Mouse (Mus musculus): ENCODE data around the gene Nudt22. TPM values are rescaled to one million over a fixed set of nuclear protein-coding genes. Genes with fewer than 3 reads are reported as not detected.

Gene Nudt22
- polyA plus RNA-seq, 1 experiment, result 18.2 TPM

DNA sequence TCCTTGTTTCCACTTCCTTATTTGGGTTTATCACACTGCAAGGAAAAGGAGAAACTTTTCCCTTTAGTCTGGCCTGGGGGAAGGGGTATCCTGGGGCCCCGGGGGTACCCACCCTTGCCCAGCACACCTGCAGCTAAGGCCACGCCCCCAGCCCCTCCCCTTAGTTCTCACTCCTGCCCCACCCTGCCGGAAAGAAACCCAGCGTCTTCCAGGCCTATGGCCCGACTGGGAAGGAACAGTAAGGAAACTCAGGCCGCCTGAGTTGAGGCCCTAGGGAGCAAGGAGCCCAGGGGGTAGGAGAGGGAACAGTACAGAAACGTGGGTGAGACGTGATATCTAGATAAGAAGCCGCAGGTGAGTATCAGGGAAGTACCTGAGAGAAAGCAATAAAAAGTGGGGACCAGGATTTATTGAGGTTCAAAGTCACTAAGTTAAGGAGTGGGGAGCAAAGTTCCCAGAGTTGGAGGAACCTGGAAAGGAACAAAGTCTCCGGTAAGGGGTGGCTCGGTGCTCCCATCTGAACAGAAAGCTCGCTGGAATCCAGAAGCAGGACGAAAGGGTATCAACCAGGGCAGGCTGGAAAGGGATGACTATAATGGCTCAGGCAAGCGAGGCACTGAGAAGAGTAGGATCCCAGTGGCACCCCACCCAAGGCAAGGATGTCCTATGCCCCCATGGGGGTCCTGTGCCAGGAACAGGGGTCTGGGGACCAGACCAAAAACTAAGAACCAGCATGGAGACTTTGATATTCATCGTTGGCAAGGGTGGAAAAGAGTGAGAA, 27.2 kb downstream of the Nudt22 start:
- Histone ChIP-seq H3K79me2 (ENCODE audit: control insufficient read depth, insufficient read depth) (peaks cover 33% of the 10 kb centered on the region), H3ac (ENCODE audit: control insufficient read depth, insufficient read length, low read depth) (peak overlapping the region; percentile 72), H3K27me3 (ENCODE audit: control insufficient read depth, insufficient read depth, insufficient read length) (no peaks in the 10 kb centered on the region), H3K79me3 (ENCODE audit: low read depth) (peaks cover 14% of the 10 kb centered on the region), H3K4me3 (ENCODE audit: insufficient read depth, poor library complexity, severe bottlenecking) (peak overlapping the region; percentile 57), H3K36me3 (ENCODE audit: control insufficient read depth, insufficient read depth) (peaks cover 21% of the 10 kb centered on the region)
- no peak for TF ChIP-seq FOSL1 (IDR thresholded peaks at IDR 0.05; ENCODE audit: insufficient read depth, low read length, poor library complexity, severe bottlenecking)
- TF ChIP-seq USF1 (IDR thresholded peaks at IDR 0.05; ENCODE audit: low read depth), result no peak
- TF ChIP-seq CTCF (IDR thresholded peaks at IDR 0.05; ENCODE audit: control insufficient read depth, insufficient read depth, insufficient read length), result no peak
- TF ChIP-seq MYOG (IDR thresholded peaks at IDR 0.05; ENCODE audit: control insufficient read depth, extremely low read depth, insufficient read length), result no peak
- TF ChIP-seq MYOD1 (IDR thresholded peaks at IDR 0.05; ENCODE audit: control insufficient read depth, insufficient read length, low read depth), result no peak
- no peak for TF ChIP-seq CEBPB (IDR thresholded peaks at IDR 0.05; ENCODE audit: low read depth)
- no peak for TF ChIP-seq MAX (IDR thresholded peaks at IDR 0.05)

DNA sequence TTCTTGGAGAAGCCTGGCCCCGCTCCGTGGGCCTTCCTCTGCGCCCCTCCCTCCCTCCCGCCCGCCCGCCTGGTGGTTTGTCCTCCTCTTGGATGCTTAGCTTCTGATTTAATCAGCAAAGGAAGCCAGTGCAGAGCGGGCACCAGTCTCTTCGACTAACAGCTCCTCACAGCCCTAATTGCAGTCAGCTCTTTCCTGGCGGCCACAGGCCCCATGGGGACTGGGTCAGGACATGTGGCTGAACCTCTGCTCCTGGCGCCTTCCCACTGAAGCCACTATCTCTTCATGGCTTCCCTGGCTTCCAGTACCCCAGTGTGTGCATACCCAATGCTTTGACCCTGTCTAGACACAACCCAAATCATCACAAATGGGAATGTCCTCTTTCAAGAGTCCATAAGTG, 39.5 kb downstream of the Nudt22 start:
- H3K79me3 ChIP-seq (ENCODE audit: low read depth), result no peaks in the 10 kb centered on the region
- H3K79me2 ChIP-seq (ENCODE audit: control insufficient read depth, insufficient read depth), result no peaks in the 10 kb centered on the region
- H3K4me3 ChIP-seq (ENCODE audit: insufficient read depth, poor library complexity, severe bottlenecking), result no peak overlapping the region
- H3ac ChIP-seq (ENCODE audit: control insufficient read depth, insufficient read length, low read depth), result no peak overlapping the region
- peaks cover 69% of the 10 kb centered on the region for H3K36me3 ChIP-seq (ENCODE audit: control insufficient read depth, insufficient read depth)
- TF ChIP-seq MYOG (IDR thresholded peaks at IDR 0.05; ENCODE audit: control insufficient read depth, extremely low read depth, insufficient read length), result no peak
- no peak for TF ChIP-seq CEBPB (IDR thresholded peaks at IDR 0.05; ENCODE audit: low read depth)
- TF ChIP-seq FOSL1 (IDR thresholded peaks at IDR 0.05; ENCODE audit: insufficient read depth, low read length, poor library complexity, severe bottlenecking), result no peak
- TF ChIP-seq MYOD1 (IDR thresholded peaks at IDR 0.05; ENCODE audit: control insufficient read depth, insufficient read length, low read depth), result no peak
- no peaks in the 10 kb centered on the region for H3K27me3 ChIP-seq (ENCODE audit: control insufficient read depth, insufficient read depth, insufficient read length)

DNA sequence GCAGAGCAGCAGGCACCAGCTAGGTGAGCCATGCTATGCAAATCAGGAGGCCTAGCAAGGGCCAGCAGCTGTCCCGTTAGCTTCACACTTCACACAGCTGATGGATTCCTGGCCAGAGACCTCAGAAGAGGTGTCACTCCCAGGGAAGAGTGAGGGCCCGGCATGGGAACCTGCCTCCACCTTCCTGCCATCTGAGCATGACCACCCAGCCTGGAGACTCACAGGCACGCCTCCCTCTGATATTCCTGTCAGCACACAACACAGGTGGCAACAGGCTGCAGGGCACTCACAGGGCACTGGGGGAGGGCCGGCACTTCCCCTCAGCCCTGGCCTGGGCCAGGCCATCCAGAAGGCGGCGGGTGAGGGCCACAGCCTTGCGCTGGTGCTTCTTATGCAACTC, 40.5 kb downstream of the Nudt22 start:
- Histone ChIP-seq H3K27me3 (ENCODE audit: control insufficient read depth, insufficient read depth, insufficient read length) (no peaks in the 10 kb centered on the region), H3K36me3 (ENCODE audit: control insufficient read depth, insufficient read depth) (peaks cover 61% of the 10 kb centered on the region), H3K79me2 (ENCODE audit: control insufficient read depth, insufficient read depth) (no peaks in the 10 kb centered on the region), H3ac (ENCODE audit: control insufficient read depth, insufficient read length, low read depth) (no peak overlapping the region), H3K79me3 (ENCODE audit: low read depth) (no peaks in the 10 kb centered on the region), H3K4me3 (ENCODE audit: insufficient read depth, poor library complexity, severe bottlenecking) (no peak overlapping the region)
- TF ChIP-seq USF1 (IDR thresholded peaks at IDR 0.05; ENCODE audit: low read depth) (no peak), CEBPB (IDR thresholded peaks at IDR 0.05; ENCODE audit: low read depth) (no peak), CTCF (IDR thresholded peaks at IDR 0.05; ENCODE audit: control insufficient read depth, insufficient read depth, insufficient read length) (no peak), MYOG (IDR thresholded peaks at IDR 0.05; ENCODE audit: control insufficient read depth, extremely low read depth, insufficient read length) (no peak), MAX (IDR thresholded peaks at IDR 0.05) (no peak), MYOD1 (IDR thresholded peaks at IDR 0.05; ENCODE audit: control insufficient read depth, insufficient read length, low read depth) (no peak), FOSL1 (IDR thresholded peaks at IDR 0.05; ENCODE audit: insufficient read depth, low read length, poor library complexity, severe bottlenecking) (no peak)

DNA sequence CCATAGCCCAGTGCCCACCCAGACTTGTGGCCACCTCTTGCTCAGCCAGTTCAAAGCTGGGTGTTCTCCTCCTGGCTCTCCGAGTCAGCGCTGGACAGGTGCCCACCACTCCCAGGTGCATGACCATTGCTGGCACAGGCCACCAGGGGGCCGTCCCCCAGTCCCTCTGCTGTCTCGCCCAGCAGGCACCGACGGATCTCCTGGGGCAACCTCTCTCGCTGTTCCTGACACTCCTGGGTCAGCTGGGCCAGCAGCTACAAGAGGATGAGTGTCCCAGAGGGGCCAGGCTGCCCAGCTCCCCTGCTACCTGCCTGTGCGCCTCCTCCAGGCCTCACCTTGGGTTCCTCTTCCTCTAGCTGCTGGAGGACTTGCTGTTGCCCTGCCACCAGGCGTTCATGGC, 41.9 kb downstream of the Nudt22 start:
- Histone ChIP-seq H3K4me3 (ENCODE audit: insufficient read depth, poor library complexity, severe bottlenecking) (no peak overlapping the region), H3K36me3 (ENCODE audit: control insufficient read depth, insufficient read depth) (peaks cover 49% of the 10 kb centered on the region), H3K79me2 (ENCODE audit: control insufficient read depth, insufficient read depth) (no peaks in the 10 kb centered on the region), H3ac (ENCODE audit: control insufficient read depth, insufficient read length, low read depth) (no peak overlapping the region), H3K27me3 (ENCODE audit: control insufficient read depth, insufficient read depth, insufficient read length) (no peaks in the 10 kb centered on the region), H3K79me3 (ENCODE audit: low read depth) (no peaks in the 10 kb centered on the region)
- TF ChIP-seq CTCF (IDR thresholded peaks at IDR 0.05; ENCODE audit: control insufficient read depth, insufficient read depth, insufficient read length) (peak; percentile 21), USF1 (IDR thresholded peaks at IDR 0.05; ENCODE audit: low read depth) (no peak), FOSL1 (IDR thresholded peaks at IDR 0.05; ENCODE audit: insufficient read depth, low read length, poor library complexity, severe bottlenecking) (no peak)

DNA sequence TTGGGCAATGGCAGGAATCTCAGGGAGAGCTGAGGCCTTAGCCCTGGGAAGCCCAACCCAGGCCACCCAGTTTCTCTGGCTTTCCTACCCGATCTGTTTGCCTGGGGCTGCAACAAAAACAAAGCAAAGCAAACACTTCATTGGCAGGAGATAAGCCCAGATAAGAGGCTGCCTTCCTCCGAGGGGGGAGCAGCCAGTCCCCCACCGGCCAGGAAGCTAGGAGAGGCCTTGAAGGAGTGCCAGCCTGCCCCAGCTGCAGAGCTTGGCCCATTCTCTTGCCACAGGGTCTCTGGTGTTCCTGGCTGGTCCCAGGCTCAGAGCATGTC, 43.2 kb downstream of the Nudt22 start:
- peaks cover 35% of the 10 kb centered on the region for H3K36me3 ChIP-seq (ENCODE audit: control insufficient read depth, insufficient read depth)
- no peak for TF ChIP-seq MYOG (IDR thresholded peaks at IDR 0.05; ENCODE audit: control insufficient read depth, extremely low read depth, insufficient read length)
- no peak for TF ChIP-seq CTCF (IDR thresholded peaks at IDR 0.05; ENCODE audit: control insufficient read depth, insufficient read depth, insufficient read length)
- TF ChIP-seq CEBPB (IDR thresholded peaks at IDR 0.05; ENCODE audit: low read depth), result no peak
- TF ChIP-seq MAX (IDR thresholded peaks at IDR 0.05), result no peak
- no peak for TF ChIP-seq USF1 (IDR thresholded peaks at IDR 0.05; ENCODE audit: low read depth)
- TF ChIP-seq FOSL1 (IDR thresholded peaks at IDR 0.05; ENCODE audit: insufficient read depth, low read length, poor library complexity, severe bottlenecking), result no peak
- no peak for TF ChIP-seq MYOD1 (IDR thresholded peaks at IDR 0.05; ENCODE audit: control insufficient read depth, insufficient read length, low read depth)
- no peaks in the 10 kb centered on the region for H3K27me3 ChIP-seq (ENCODE audit: control insufficient read depth, insufficient read depth, insufficient read length)
- H3K79me3 ChIP-seq (ENCODE audit: low read depth), result no peaks in the 10 kb centered on the region
- no peaks in the 10 kb centered on the region for H3K79me2 ChIP-seq (ENCODE audit: control insufficient read depth, insufficient read depth)
- peak overlapping the region; percentile 52 for H3ac ChIP-seq (ENCODE audit: control insufficient read depth, insufficient read length, low read depth)
- peak overlapping the region; percentile 46 for H3K4me3 ChIP-seq (ENCODE audit: insufficient read depth, poor library complexity, severe bottlenecking)

Data from C2C12 (cell line).